Comparison of ENCODE assay signal across 8 mouse cellular contexts in genomic region chr11:46251994-46252393, GRCm38 (mm10). TPM values are rescaled to one million over a fixed set of nuclear protein-coding genes. Genes with fewer than 3 reads are reported as not detected.
DNase-seq lines count a peak whose midpoint lies in the region; ATAC-seq and TF ChIP-seq lines count a peak whose summit lies in the region.

No protein-coding gene starts in this region.

- peak; percentile 89 for TF ChIP-seq CTCF in heart, postnatal 0 days (IDR thresholded peaks at IDR 0.05; ENCODE audit: low read depth)

- H3K4me2 ChIP-seq in heart, postnatal 0 days (ENCODE audit: low read depth, low read length) = no peak overlapping the region
- H3K4me2 ChIP-seq in forebrain, embryonic 13.5 days = no peak overlapping the region
- no peak overlapping the region for H3K4me2 ChIP-seq in intestine, embryonic 15.5 days (replicated peaks)
- no peak overlapping the region for H3K4me2 ChIP-seq in limb, embryonic 11.5 days (ENCODE audit: low read depth, severe bottlenecking)

- WGBS in heart, postnatal 0 days = 27% methylated on average over 7 of the region's 7 CpGs
- WGBS in forebrain, embryonic 13.5 days = 43% methylated on average over 7 of the region's 7 CpGs
- WGBS in intestine, embryonic 15.5 days = 29% methylated on average over 7 of the region's 7 CpGs
- WGBS in limb, embryonic 11.5 days = 34% methylated on average over 7 of the region's 7 CpGs

- intact Hi-C loops in heart, postnatal 25 days (cut with DNase I) = no loop called here

- no peaks in the 10 kb centered on the region for H3K4me1 ChIP-seq in heart, postnatal 0 days (ENCODE audit: control insufficient read depth, insufficient read depth)
- H3K4me1 ChIP-seq in forebrain, embryonic 13.5 days = no peaks in the 10 kb centered on the region
- H3K4me1 ChIP-seq in intestine, embryonic 15.5 days (replicated peaks) = no peaks in the 10 kb centered on the region
- H3K4me1 ChIP-seq in limb, embryonic 11.5 days (ENCODE audit: control insufficient read depth, insufficient read depth, low read length) = no peaks in the 10 kb centered on the region

- no peaks in the 10 kb centered on the region; the same call in 1 of the 2 replicates for H3K36me3 ChIP-seq in heart, postnatal 0 days (replicated peaks; ENCODE audit: control insufficient read depth, insufficient read depth, low read length)
- peaks cover 96% of the 10 kb centered on the region for H3K36me3 ChIP-seq in forebrain, embryonic 13.5 days (ENCODE audit: poor library complexity, severe bottlenecking)
- H3K36me3 ChIP-seq in intestine, embryonic 15.5 days = no peaks in the 10 kb centered on the region
- no peaks in the 10 kb centered on the region for H3K36me3 ChIP-seq in limb, embryonic 11.5 days (ENCODE audit: control insufficient read depth, insufficient read depth, low read length)

- DNase-seq in heart, postnatal 0 days (ENCODE audit: low spot score) = peak; percentile 38
- no peak for DNase-seq in heart, postnatal 25 days (ENCODE audit: low spot score)
- peak; percentile 55 for DNase-seq in c-Kit-positive CD71-positive TER-119-positive erythroid progenitor cells, embryonic 14.5 days (ENCODE audit: low spot score)
- peak; percentile 78 for DNase-seq in limb, embryonic 11.5 days (ENCODE audit: low spot score)
- peak; percentile 46 to 56 for DNase-seq in spleen, postnatal 36 days (ENCODE audit: low spot score in 2 of 2)

- H3K9me3 ChIP-seq in heart, postnatal 0 days (replicated peaks; ENCODE audit: control insufficient read depth, low read length) = no peaks in the 10 kb centered on the region
- no peaks in the 10 kb centered on the region for H3K9me3 ChIP-seq in forebrain, embryonic 13.5 days (replicated peaks)
- no peaks in the 10 kb centered on the region for H3K9me3 ChIP-seq in intestine, embryonic 15.5 days
- no peaks in the 10 kb centered on the region for H3K9me3 ChIP-seq in limb, embryonic 11.5 days (ENCODE audit: control insufficient read depth, low read length)

- H3K27me3 ChIP-seq in heart, postnatal 0 days (ENCODE audit: control insufficient read depth, insufficient read depth, low read length) = no peaks in the 10 kb centered on the region
- H3K27me3 ChIP-seq in forebrain, embryonic 13.5 days = no peaks in the 10 kb centered on the region
- no peaks in the 10 kb centered on the region for H3K27me3 ChIP-seq in intestine, embryonic 15.5 days (replicated peaks)
- H3K27me3 ChIP-seq in limb, embryonic 11.5 days (ENCODE audit: control insufficient read depth, insufficient read depth, low read length) = no peaks in the 10 kb centered on the region

- no peak for TF ChIP-seq EP300 in heart, postnatal 0 days (IDR thresholded peaks at IDR 0.05; ENCODE audit: low read depth)

- H3K27ac ChIP-seq in heart, postnatal 0 days (ENCODE audit: low read depth) = no peak overlapping the region
- H3K27ac ChIP-seq in forebrain, embryonic 13.5 days = no peak overlapping the region
- H3K27ac ChIP-seq in intestine, embryonic 15.5 days = no peak overlapping the region
- no peak overlapping the region for H3K27ac ChIP-seq in limb, embryonic 11.5 days (replicated peaks; ENCODE audit: low read depth, low read length)

- no peak overlapping the region for H3K9ac ChIP-seq in heart, postnatal 0 days (replicated peaks; ENCODE audit: low read depth, low read length)
- H3K9ac ChIP-seq in forebrain, embryonic 13.5 days = no peak overlapping the region
- no peak overlapping the region for H3K9ac ChIP-seq in intestine, embryonic 15.5 days
- no peak overlapping the region for H3K9ac ChIP-seq in limb, embryonic 11.5 days (ENCODE audit: low read length)

- no peak; the same call in 1 of the 2 replicates for ATAC-seq in heart, postnatal 0 days (ENCODE audit: insufficient read depth, low read depth)
- peak; percentile 65 for ATAC-seq in forebrain, embryonic 13.5 days
- ATAC-seq in intestine, embryonic 15.5 days = 0 out of 2 replicates have a peak, but pooled peaks have one; percentile 43
- no peak for ATAC-seq in limb, embryonic 11.5 days (ENCODE audit: insufficient number of reproducible peaks, low FRiP score, low TSS enrichment, low read depth)
- peak; percentile 72; the same call in 1 of the 2 replicates for ATAC-seq in monocyte, adult 5-6 weeks (replicated peaks; ENCODE audit: insufficient number of reproducible peaks, low FRiP score, low TSS enrichment, poor library complexity, severe bottlenecking)

- no peak overlapping the region for H3K4me3 ChIP-seq in heart, postnatal 0 days (ENCODE audit: low read depth, low read length)
- H3K4me3 ChIP-seq in forebrain, embryonic 13.5 days = no peak overlapping the region
- no peak overlapping the region for H3K4me3 ChIP-seq in intestine, embryonic 15.5 days (replicated peaks)
- no peak overlapping the region for H3K4me3 ChIP-seq in limb, embryonic 11.5 days (ENCODE audit: low read depth, low read length)

RNA-seq across cellular contexts. Expression of gene Fndc9, which starts 16.7 kb away (rescaled TPM):
- not detected in 2 replicates for total RNA-seq in heart, postnatal 0 days (2014; rRNA removed; ENCODE audit: low replicate concordance)
- not detected in 2 replicates for polyA plus RNA-seq in heart, postnatal 0 days (2015; fragmentation: Nextera tagmentation; extraction: Ambion mirVana)
- total RNA-seq in heart, postnatal 25 days (2021) = not detected
- 2.2 and 2.5 TPM in 2 replicates for polyA plus RNA-seq in forebrain, embryonic 13.5 days (2015; fragmentation: Nextera tagmentation; extraction: Ambion mirVana)
- 0.16 TPM in 1 of 2 replicates, not detected in the other for polyA plus RNA-seq in intestine, embryonic 15.5 days (2015; fragmentation: Nextera tagmentation; extraction: Ambion mirVana)
- polyA plus RNA-seq in limb, embryonic 11.5 days (2014; fragmentation: Nextera tagmentation; extraction: Ambion mirVana) = 0.11 and 0.16 TPM in 2 replicates
- 0.39 to 0.53 TPM in 2 of 3 replicates, not detected in the other for total RNA-seq in monocyte, adult 5-6 weeks (2017)

Comparison
In these comparisons a context has a peak if more than half of its experiments do, and no peak if none do; other contexts are left out.
1. ATAC-seq: peak in forebrain, embryonic 13.5 days (single experiment), intestine, embryonic 15.5 days (single experiment) and monocyte, adult 5-6 weeks (single experiment); none in heart, postnatal 0 days (single experiment) and limb, embryonic 11.5 days (single experiment).